ENCODE assay signal across 8 mouse cellular contexts in genomic region chr2:70567682-70568077, GRCm38 (mm10). TPM values are rescaled to one million over a fixed set of nuclear protein-coding genes. Genes with fewer than 3 reads are reported as not detected.
DNase-seq lines count a peak whose midpoint lies in the region; ATAC-seq and TF ChIP-seq lines count a peak whose summit lies in the region.
"Had no signal": no experiment of that assay in that cellular context is flagged by ENCODE, and none has a peak within 500 bp of the region (broad histone marks: within the 10 kb centered on the region; RNA-seq: fewer than 3 reads in every experiment).

No protein-coding gene starts in this region.

- no peak for TF ChIP-seq EP300 in stomach, postnatal 0 days (optimal IDR thresholded peaks at IDR 0.05)

- WGBS in lung, embryonic 16.5 days = 3% methylated on average over 12 of the region's 12 CpGs
- under 1% methylated on average over 12 of the region's 12 CpGs for WGBS in forebrain, embryonic 14.5 days
- WGBS in liver, embryonic 12.5 days (ENCODE audit: insufficient replicate concordance) = 4% methylated on average over 12 of the region's 12 CpGs
- WGBS in stomach, postnatal 0 days = under 1% methylated on average over 12 of the region's 12 CpGs
- 5% methylated on average over 12 of the region's 12 CpGs for WGBS in thymus, adult 2 months

- no peak for DNase-seq in lung, postnatal 36 days
- DNase-seq in forebrain, embryonic 14.5 days (ENCODE audit: low spot score) = no peak
- no peak for DNase-seq in stomach, postnatal 0 days (ENCODE audit: low spot score)
- DNase-seq in thymus, adult 2 months = no peak
- DNase-seq in left cerebral cortex, adult 8-10 months (ENCODE audit: low spot score in 2 of 2) = no peak

- H3K36me3 ChIP-seq in lung, embryonic 16.5 days (ENCODE audit: control insufficient read depth, insufficient read depth, low read length) = no peaks in the 10 kb centered on the region
- 0 out of 2 replicates have a peak, but pooled peaks cover 3% of the 10 kb centered on the region for H3K36me3 ChIP-seq in forebrain, embryonic 14.5 days (ENCODE audit: control insufficient read depth, insufficient read depth, low read length)
- H3K36me3 ChIP-seq in liver, embryonic 12.5 days = no peaks in the 10 kb centered on the region
- H3K36me3 ChIP-seq in stomach, postnatal 0 days (ENCODE audit: control insufficient read depth, insufficient read depth, low read length) = no peaks in the 10 kb centered on the region
- H3K36me3 ChIP-seq in thymus, adult 2 months (ENCODE audit: control insufficient read depth, insufficient read depth, low read length) = no peaks in the 10 kb centered on the region

- peak overlapping the region; percentile 46 for H3K4me3 ChIP-seq in lung, embryonic 16.5 days (ENCODE audit: low read length)
- H3K4me3 ChIP-seq in forebrain, embryonic 14.5 days (ENCODE audit: low read depth, low read length) = peak overlapping the region; percentile 48
- peak overlapping the region; percentile 20; the same call in 1 of the 2 replicates for H3K4me3 ChIP-seq in liver, embryonic 12.5 days
- H3K4me3 ChIP-seq in stomach, postnatal 0 days (ENCODE audit: low read depth, low read length) = peak overlapping the region; percentile 34
- H3K4me3 ChIP-seq in thymus, adult 2 months (ENCODE audit: control insufficient read depth, insufficient read depth, low read length) = no peak overlapping the region

- ATAC-seq in lung, embryonic 16.5 days (ENCODE audit: low read depth) = no peak
- ATAC-seq in forebrain, embryonic 14.5 days = no peak
- ATAC-seq in liver, embryonic 12.5 days = no peak
- no peak for ATAC-seq in stomach, postnatal 0 days (ENCODE audit: low FRiP score, low TSS enrichment)

- H3K9me3 ChIP-seq in lung, embryonic 16.5 days (ENCODE audit: control insufficient read depth, low read length) = no peaks in the 10 kb centered on the region
- H3K9me3 ChIP-seq in forebrain, embryonic 14.5 days (replicated peaks; ENCODE audit: control insufficient read depth, low read length) = no peaks in the 10 kb centered on the region
- H3K9me3 ChIP-seq in liver, embryonic 12.5 days (replicated peaks) = no peaks in the 10 kb centered on the region
- H3K9me3 ChIP-seq in stomach, postnatal 0 days (ENCODE audit: control insufficient read depth, low read length) = no peaks in the 10 kb centered on the region

- TF ChIP-seq POLR2A in thymus, adult 2 months (IDR thresholded peaks at IDR 0.05; ENCODE audit: control insufficient read depth, extremely low read depth, insufficient read depth, low read length, poor library complexity) = no peak

- TF ChIP-seq CTCF in stomach, postnatal 0 days (IDR thresholded peaks at IDR 0.05; ENCODE audit: low read depth) = no peak
- TF ChIP-seq CTCF in thymus, adult 2 months (IDR thresholded peaks at IDR 0.05; ENCODE audit: borderline replicate concordance, control insufficient read depth, extremely low read depth, insufficient read depth, low read length, poor library complexity) = no peak

- H3K4me2 ChIP-seq in lung, embryonic 16.5 days (ENCODE audit: low read depth, low read length) = peak overlapping the region; percentile 78
- H3K4me2 ChIP-seq in forebrain, embryonic 14.5 days (ENCODE audit: low read length) = peak overlapping the region; percentile 68
- peak overlapping the region; percentile 61 for H3K4me2 ChIP-seq in liver, embryonic 12.5 days
- H3K4me2 ChIP-seq in stomach, postnatal 0 days (replicated peaks; ENCODE audit: low read depth) = peak overlapping the region; percentile 58

- H3K27ac ChIP-seq in lung, embryonic 16.5 days (ENCODE audit: low read length) = no peak overlapping the region
- H3K27ac ChIP-seq in forebrain, embryonic 14.5 days (ENCODE audit: low read depth, low read length) = peak overlapping the region; percentile 93
- no peak overlapping the region for H3K27ac ChIP-seq in liver, embryonic 12.5 days
- H3K27ac ChIP-seq in stomach, postnatal 0 days (replicated peaks) = no peak overlapping the region
- no peak overlapping the region for H3K27ac ChIP-seq in thymus, adult 2 months (ENCODE audit: control insufficient read depth, insufficient read depth, low read length)

- no peak overlapping the region for H3K9ac ChIP-seq in lung, embryonic 16.5 days (ENCODE audit: low read length)
- H3K9ac ChIP-seq in forebrain, embryonic 14.5 days (ENCODE audit: low read length) = peak overlapping the region; percentile 80
- H3K9ac ChIP-seq in liver, embryonic 12.5 days = no peak overlapping the region
- H3K9ac ChIP-seq in stomach, postnatal 0 days (ENCODE audit: low read length) = no peak overlapping the region

- H3K4me1 ChIP-seq in lung, embryonic 16.5 days (replicated peaks; ENCODE audit: control insufficient read depth, insufficient read depth, low read length) = peaks cover 47% of the 10 kb centered on the region
- H3K4me1 ChIP-seq in forebrain, embryonic 14.5 days (ENCODE audit: control insufficient read depth, insufficient read depth, low read length) = peaks cover 10% of the 10 kb centered on the region
- peaks cover 25% of the 10 kb centered on the region for H3K4me1 ChIP-seq in liver, embryonic 12.5 days
- no peaks in the 10 kb centered on the region for H3K4me1 ChIP-seq in stomach, postnatal 0 days (replicated peaks; ENCODE audit: control insufficient read depth, insufficient read depth)
- H3K4me1 ChIP-seq in thymus, adult 2 months (replicated peaks; ENCODE audit: control insufficient read depth, insufficient read depth, low read length) = peaks cover 4% of the 10 kb centered on the region; the same call in 1 of the 2 replicates

- H3K27me3 ChIP-seq in lung, embryonic 16.5 days (ENCODE audit: control insufficient read depth, insufficient read depth, low read depth, low read length) = peaks cover 68% of the 10 kb centered on the region
- peaks cover 75% of the 10 kb centered on the region for H3K27me3 ChIP-seq in forebrain, embryonic 14.5 days (replicated peaks; ENCODE audit: control insufficient read depth, insufficient read depth, low read length)
- H3K27me3 ChIP-seq in liver, embryonic 12.5 days (replicated peaks) = peaks cover 99% of the 10 kb centered on the region
- H3K27me3 ChIP-seq in stomach, postnatal 0 days (ENCODE audit: control insufficient read depth, insufficient read depth, low read length) = peaks cover 26% of the 10 kb centered on the region
- H3K27me3 ChIP-seq in thymus, adult 2 months (ENCODE audit: control insufficient read depth, insufficient read depth, low read length) = peaks cover 28% of the 10 kb centered on the region

RNA-seq across cellular contexts. Expression of gene Gad1, which starts 14.8 kb away (rescaled TPM):
- polyA plus RNA-seq in lung, embryonic 16.5 days (2015; fragmentation: Nextera tagmentation; extraction: Ambion mirVana) = 0.46 and 0.63 TPM in 2 replicates
- 46.4 and 70.4 TPM in 2 replicates for polyA plus RNA-seq in forebrain, embryonic 14.5 days (2014; fragmentation: Nextera tagmentation; extraction: Ambion mirVana)
- 0.14 TPM in 1 of 2 replicates, not detected in the other for polyA plus RNA-seq in liver, embryonic 12.5 days (2016; fragmentation: Nextera tagmentation; extraction: Ambion mirVana)
- 0.02 and 0.06 TPM in 2 replicates for polyA plus RNA-seq in stomach, postnatal 0 days (2015; fragmentation: Nextera tagmentation; extraction: Ambion mirVana)
- polyA plus RNA-seq in thymus, adult 2 months (2012; rRNA removed) = 1.1 and 2.9 TPM in 2 replicates
- 100 to 1,000 TPM; 404 to 571 (median 466) TPM for total RNA-seq in left cerebral cortex, adult 8-10 months (2022)
- total RNA-seq: common myeloid progenitor, adult 5-6 weeks had no signal

RNA-seq across cellular contexts. Expression of gene Erich2, which starts 59.1 kb away (rescaled TPM):
- polyA plus RNA-seq in lung, embryonic 16.5 days (2015; fragmentation: Nextera tagmentation; extraction: Ambion mirVana) = 10.0 and 11.9 TPM in 2 replicates
- 1.8 and 2.8 TPM in 2 replicates for polyA plus RNA-seq in forebrain, embryonic 14.5 days (2014; fragmentation: Nextera tagmentation; extraction: Ambion mirVana)
- 0.13 TPM in 1 of 2 replicates, not detected in the other for polyA plus RNA-seq in liver, embryonic 12.5 days (2016; fragmentation: Nextera tagmentation; extraction: Ambion mirVana)
- 1.1 and 1.7 TPM in 2 replicates for polyA plus RNA-seq in stomach, postnatal 0 days (2015; fragmentation: Nextera tagmentation; extraction: Ambion mirVana)
- 0.09 TPM in 1 of 2 replicates, not detected in the other for polyA plus RNA-seq in thymus, adult 2 months (2012; rRNA removed)
- 1 to 10 TPM in 2 of 4 experiments, under 1 TPM in 2; 0.48 to 1.6 (median 0.85) TPM for total RNA-seq in left cerebral cortex, adult 8-10 months (2022)
- total RNA-seq: common myeloid progenitor, adult 5-6 weeks had no signal

Comparison
In these comparisons a context has a peak if more than half of its experiments do, and no peak if none do; other contexts are left out.
1. RNA of gene Gad1, which starts 14.8 kb away (polyA plus RNA-seq): 46.4 to 70.4 TPM in forebrain, embryonic 14.5 days; 1.1 to 2.9 TPM in thymus, adult 2 months, 0.46 to 0.63 TPM in lung, embryonic 16.5 days, 0.14 TPM in liver, embryonic 12.5 days and 0.02 to 0.06 TPM in stomach, postnatal 0 days; every median in the first group is over 10 times any median in the second.
2. Peak in every context shown above with its lines, with median percentiles within 50 percentile points of each other: H3K4me2 ChIP-seq.